Mouse (Mus musculus) cerebellum, adult 2 months (tissue): ENCODE measurements around the gene Pmepa1.

Source experiments
- CTCF ChIP-seq: fragments of 200-500 bp; IDR thresholded peaks from 2 replicates; pipeline ENCODE4 v1.5.1; 2011; ENCODE audit warnings: low read depth, mild to moderate bottlenecking, control low read depth, low read length, moderate library complexity, borderline replicate concordance; ENCODE audit not compliant: insufficient read depth
- POLR2A ChIP-seq: fragments of 200-500 bp; IDR thresholded peaks from 2 replicates; pipeline ENCODE4 v1.6.1; 2011; ENCODE audit warnings: low read length, control low read depth, borderline replicate concordance; ENCODE audit not compliant: insufficient read depth

GRCm38 (mm10) chr2:173256552-173256949 is 19.8 kb downstream of the Pmepa1 start:
- no peak for TF ChIP-seq POLR2A
- TF ChIP-seq CTCF = no peak
